Mouse (Mus musculus): Measurements from ENCODE around the gene Tnfrsf14.

Gene Tnfrsf14

DNA sequence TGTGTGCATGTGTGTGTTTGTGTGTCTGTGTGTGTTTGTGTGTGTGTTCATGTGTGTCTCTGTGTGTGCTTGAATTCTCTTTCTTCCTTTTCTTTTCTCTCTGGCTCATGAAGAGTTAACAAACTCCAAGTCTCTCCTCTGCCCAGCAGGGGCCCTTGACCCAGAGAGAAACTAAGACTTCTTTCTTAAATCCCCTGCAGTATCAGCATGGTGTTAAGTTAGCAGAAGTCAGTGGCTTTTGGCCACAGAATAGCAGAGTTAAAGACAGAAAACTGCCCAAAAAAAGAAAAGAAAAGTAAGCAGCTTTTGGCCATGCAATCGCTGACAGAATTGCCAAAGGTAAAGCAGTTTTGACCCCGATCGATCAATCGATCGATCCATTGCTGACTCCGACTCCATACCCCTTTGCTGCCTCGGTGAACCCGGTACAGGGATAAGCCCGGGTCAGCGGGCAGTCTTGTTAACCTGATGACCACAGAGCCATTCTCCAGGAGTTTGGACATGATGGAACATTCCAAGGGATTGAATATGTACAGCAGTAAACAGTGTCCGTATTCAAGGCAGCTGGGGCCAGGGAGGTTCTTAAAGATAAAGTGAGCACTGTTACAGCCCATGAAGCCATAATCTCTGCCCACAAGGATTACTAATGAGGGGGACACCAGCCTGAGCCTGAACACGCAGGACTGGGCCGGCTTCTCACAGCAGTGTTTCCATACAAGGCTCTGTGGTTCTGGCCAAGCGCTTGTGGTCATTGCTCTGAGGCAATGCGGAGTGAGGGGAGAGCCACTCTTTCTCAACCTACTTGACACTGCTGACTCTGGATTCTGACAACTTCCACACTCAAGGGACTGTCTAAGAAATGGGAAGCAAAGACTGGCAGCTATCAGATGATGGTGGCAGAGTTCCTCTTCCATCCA, 17.5 kb downstream of the Tnfrsf14 start:
- no peak for TF ChIP-seq GATA4 (IDR thresholded peaks at IDR 0.05; ENCODE audit: insufficient replicate concordance, low read length)

DNA sequence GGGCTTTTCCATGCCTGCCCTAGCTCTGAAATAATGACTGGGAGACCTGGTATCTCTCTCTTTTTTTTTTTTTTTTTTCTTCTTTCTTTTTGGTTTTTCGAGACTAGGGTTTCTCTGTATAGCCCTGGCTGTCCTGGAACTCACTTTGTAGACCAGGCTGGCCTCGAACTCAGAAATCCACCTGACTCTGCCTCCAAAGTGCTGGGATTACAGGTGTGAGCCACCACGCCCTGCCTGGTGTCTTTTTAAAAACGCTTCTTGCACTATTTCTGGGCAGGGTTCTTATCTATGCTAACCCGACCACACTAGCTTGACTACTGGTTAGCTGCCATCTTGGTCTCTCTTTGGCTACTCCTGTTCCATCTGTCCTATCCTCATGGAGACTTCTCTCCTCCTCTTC, 19.9 kb downstream of the Tnfrsf14 start:
- no peak for TF ChIP-seq GATA4 (IDR thresholded peaks at IDR 0.05; ENCODE audit: insufficient replicate concordance, low read length)

DNA sequence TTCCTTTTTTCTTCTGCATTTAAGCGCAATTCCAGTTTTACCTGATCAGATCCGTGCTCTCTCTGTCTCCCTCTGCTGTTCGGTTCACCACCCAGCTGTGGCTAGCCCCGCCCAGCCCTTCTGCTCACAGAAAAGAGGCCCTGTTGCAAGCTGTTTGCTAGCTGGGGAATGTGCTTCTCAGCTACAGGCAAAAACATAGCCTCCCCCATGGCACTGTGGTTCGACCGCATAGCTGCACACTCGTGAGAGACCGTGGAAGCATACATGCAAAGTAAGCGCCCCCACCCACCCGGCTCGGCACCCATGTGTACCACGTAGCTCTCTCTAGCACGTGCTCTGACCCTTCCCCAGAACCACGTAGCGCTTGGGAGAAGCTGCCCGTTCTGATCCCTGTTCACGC, 20.5 kb downstream of the Tnfrsf14 start:
- TF ChIP-seq GATA4 (IDR thresholded peaks at IDR 0.05; ENCODE audit: insufficient replicate concordance, low read length), result no peak

DNA sequence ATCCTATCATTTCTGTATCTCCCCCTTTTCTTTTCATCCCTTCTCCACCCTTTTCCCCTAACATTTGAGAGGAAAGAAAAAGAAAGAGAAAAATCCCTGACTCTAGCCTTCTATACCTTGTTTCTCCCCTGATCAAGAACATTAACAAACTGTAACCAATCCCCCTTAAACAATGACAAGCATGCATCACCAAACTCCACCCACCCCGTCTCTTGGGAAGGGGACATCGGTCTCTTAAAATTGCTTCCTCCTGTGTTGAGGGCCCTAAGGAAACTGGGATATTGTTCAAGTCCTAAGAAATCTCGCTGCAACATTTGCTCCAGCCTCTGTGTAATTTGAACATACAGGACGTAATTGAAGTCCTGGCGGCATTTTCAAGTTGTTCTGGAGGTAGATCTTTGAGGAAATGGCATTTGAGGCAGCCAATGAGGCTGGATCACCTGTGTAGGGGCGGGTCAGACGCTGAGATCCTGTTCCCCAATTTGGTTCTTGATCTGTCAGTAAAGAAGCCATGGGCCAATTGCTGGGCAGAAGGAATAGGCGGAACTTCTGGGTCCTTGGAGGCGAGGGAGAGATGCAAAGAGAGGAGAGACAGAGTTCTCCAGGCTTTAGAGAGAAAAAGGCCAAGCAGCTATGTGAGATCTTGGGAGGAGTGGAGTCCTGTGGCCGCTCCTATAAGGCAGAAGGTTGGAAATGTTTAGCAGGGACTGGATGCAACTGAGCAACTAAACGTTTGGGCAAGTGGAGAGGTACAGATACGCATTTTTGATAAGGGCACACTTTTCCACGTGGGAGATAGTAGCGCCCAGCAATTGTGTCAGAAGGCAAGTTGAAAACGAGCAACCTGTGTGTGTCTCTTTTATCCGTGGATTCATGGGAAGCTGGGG, 23.9 kb downstream of the Tnfrsf14 start:
- TF ChIP-seq GATA4 (IDR thresholded peaks at IDR 0.05; ENCODE audit: insufficient replicate concordance, low read length), result no peak

DNA sequence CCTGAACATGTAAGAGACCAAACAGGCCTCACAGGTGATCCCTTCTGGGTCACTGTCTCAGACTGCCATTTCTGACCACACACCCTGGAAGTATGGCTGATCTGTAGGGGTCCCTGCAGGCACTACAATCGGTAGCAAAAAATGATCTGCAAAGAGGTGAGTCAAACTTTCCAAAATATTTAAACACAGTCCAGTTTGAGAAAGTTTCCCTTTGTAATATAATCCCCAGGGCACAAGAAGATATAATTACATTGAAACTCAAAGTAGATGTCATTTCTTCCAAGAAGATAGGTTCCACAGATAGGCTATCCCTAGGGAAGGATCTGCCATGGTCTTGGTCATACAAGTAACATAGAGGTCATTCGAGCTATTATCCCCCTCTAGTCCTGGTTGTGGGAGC, 26.0 kb downstream of the Tnfrsf14 start:
- TF ChIP-seq GATA4 (IDR thresholded peaks at IDR 0.05; ENCODE audit: insufficient replicate concordance, low read length), result no peak

DNA sequence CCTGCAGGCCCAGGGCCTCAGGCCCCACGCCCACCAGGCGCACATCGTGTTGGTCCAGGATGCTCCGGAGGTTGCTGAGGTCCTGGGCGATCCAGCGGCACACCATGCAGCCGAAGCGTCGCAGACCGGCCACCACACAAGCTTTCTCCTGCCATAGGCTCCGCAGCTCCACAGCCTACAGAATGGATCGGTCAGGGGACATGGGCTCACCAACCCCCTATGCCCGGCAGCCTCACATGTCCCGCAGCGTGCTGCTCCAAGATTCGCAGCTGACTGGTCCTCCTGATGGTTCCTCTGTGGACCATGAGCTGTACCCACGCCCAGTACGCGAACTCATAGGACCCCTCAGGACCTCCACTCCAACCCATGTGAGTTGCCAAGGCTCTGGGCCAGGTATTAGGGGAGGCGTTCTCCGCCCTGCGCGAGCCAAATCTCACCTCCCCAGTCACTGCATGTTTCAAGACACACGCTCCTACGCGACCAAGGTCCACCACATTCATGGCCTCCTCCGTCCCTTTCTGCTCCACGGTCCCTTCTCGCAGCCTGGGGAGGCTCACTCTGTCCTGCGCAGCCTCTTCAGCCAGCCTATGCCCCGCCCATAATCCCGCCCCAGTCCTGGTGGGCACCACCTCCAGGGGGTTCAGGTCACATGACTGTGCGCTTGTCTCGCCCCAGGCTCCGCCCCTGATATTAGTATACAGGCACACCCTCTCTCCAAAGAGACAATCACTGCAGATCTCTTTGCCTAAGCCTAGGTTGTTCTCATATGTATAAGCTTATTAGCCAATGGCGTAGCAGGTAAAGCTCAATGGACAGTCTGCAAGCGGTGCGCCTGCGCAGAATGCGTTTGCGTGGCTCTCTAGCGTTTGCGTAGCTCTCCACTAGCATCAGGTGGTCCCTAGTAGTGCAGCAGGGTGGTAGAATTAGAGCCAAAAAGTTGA, 29.6 kb downstream of the Tnfrsf14 start, which contains the start of gene Fam213b:
TSS of gene Fam213b (minus strand) at position 630 of the 941 bp plus-strand sequence.
- TF ChIP-seq GATA4 (IDR thresholded peaks at IDR 0.05; ENCODE audit: insufficient replicate concordance, low read length), result no peak

DNA sequence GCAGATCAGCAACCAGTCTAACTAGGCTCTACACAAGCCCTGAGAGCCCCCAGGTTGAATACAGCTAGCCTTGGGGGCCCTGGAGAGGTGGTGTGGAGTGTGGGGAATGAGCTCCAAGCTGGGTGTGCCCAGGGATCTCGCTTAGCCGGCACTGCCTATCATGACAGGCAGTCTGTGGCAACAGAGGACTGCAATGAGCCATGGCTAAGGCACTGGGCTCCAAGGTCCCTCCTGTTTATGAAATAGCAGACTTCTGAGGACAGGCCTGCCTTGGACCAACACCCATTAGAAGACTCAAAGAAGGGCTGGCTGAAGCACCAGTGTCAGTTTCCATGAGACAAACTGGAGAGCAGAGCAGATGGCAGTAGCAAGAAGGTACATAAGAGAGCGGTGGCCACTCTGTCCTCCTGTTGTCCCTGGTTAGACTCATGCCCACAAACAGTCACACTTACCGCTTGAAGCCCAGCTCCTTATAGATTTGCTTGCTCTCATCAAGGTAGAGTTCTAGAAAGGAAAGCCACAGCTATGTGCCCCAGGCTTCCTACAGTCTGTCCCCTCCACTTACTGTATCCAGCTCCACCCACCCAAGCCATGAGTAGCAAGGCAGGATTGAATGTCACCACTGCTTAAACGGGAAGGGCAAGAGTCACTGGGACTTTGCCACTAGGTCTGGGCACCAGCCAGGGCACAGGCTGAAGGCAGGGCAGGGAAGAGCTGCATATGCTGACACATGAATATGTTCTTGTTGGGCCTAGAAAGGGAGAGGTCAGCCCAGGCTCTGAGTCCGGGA, 30.5 kb downstream of the Tnfrsf14 start:
- TF ChIP-seq GATA4 (IDR thresholded peaks at IDR 0.05; ENCODE audit: insufficient replicate concordance, low read length), result no peak

DNA sequence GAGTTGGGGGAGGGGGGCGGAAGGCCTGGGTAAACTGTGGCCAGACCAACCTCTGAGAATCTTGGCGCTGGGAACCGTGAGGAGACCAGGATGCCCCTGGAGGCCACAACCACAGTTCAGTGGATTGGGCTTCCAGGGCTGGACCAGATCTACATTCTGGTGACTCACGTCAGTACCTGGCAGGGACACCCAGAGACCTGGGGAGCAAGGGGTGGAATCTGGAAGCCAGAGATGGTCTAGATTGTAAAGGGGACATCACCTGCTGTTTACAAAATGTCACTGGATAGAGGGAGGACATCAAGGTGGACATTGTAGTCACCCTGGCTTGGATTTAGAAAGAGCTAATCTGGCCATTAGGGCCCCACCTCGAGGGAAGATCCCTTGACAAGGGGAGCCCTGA, 32.8 kb downstream of the Tnfrsf14 start:
- TF ChIP-seq GATA4 (IDR thresholded peaks at IDR 0.05; ENCODE audit: insufficient replicate concordance, low read length), result no peak

DNA sequence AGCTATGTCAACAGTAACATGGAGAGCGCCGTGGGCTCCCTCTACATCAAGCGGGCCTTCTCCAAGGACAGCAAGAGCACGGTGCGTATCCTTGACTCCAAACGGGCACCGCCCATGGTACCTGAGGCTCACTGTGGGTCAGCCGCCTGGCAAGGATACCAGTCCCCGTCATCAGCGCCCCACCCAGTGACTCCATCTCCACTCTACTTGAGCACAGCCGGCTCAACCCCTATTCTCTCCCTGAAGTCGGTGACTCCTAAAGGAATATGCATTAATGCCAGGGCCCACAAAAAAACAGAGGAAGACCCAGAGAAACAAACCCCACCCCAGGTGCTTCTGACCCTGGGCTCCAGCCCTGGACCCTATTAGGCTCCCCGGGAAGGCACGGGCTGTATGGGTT, 37.5 kb downstream of the Tnfrsf14 start:
- no peak for TF ChIP-seq GATA4 (IDR thresholded peaks at IDR 0.05; ENCODE audit: insufficient replicate concordance, low read length)

DNA sequence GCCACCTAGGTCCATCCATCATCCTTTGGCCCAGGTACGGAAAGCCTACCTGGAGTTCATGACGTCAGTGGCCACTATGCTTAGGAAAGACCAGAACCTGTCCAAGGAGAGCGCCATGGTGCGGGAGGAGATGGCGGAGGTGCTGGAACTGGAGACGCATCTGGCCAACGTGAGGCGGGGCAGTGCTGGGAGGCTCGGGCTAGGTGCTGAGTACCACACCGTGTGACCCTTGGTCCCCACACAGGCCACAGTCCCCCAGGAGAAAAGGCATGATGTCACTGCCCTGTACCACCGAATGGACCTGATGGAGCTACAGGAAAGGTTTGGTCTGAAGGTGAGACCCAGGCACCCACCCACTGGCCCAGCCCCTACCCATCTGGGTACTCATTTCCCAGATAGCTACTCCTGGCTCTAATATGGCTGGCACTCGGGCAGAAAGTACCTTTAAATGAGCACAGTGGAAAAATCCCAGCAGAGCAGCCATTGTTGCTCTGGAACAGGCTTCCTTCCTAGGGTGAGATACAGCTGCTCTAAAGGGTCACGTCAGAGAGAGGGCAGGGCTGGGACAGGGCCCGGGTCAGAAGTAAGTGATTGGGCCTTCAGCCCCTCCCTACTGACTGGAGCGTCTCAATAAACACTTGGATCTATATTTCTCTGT, 40.6 kb downstream of the Tnfrsf14 start:
- TF ChIP-seq GATA4 (IDR thresholded peaks at IDR 0.05; ENCODE audit: insufficient replicate concordance, low read length), result no peak

DNA sequence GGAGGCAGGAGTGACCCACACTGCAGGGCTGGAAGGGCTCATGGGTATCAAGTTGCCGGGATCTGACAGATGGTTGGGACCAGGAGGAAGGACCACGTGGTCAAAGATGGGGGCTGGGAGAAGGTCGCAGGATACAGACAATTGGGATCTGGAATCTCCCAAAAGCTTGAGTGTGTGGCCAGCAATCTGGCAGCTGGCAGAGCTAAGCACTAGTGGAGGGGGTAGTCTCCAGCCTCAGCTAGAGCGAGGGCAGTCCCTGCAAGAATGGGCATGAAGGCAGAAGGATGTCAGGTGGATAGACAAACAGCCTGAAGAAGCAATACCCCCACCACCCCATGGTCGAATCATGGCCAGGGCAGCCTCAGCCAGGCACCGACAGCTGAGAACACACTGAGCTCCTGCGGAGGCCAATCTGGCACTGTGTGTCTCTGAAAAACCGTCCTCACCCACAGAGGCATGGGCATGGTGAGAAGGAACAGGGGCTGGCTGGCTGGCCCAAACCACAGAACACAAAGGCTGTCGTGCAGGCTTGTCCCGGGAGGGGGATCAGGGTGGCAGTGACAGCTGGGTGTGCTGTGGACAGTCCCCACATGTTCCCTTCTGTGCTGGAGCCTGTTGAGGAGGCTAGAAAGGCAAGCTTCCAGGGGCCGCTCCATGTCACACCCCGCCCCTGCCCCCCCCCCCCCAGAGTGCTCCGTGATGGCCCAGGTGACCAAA, 41.3 kb downstream of the Tnfrsf14 start:
- no peak for TF ChIP-seq GATA4 (IDR thresholded peaks at IDR 0.05; ENCODE audit: insufficient replicate concordance, low read length)

DNA sequence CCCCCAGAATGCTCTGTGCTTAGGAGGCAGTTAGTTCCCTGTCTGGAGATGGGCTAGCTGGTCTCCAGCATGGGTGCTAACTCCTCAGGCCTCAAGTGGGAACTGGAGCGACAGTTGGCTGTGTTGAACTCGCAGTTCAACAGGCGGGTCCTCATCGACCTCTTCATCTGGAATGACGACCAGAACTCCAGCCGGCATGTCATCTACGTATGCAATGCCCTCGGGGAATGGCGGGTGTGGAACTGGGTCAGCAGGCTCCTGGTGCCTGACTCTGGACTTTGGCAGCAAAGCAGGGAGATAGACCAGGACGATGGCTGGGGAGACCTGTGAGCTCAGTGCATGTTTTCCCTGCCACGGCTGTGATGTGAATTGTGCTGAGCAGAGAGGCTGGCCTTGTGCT, 42.9 kb downstream of the Tnfrsf14 start:
- no peak for TF ChIP-seq GATA4 (IDR thresholded peaks at IDR 0.05; ENCODE audit: insufficient replicate concordance, low read length)
